Mouse (Mus musculus): ENCODE measurements around the gene Chd6. TPM values are rescaled to one million over a fixed set of nuclear protein-coding genes. Genes with fewer than 3 reads are reported as not detected.
A peak's percentile ranks its signal among the peaks of the same experiment; 100 is the strongest.

The Chd6 gene
- total RNA-seq, 1 experiment from 2014 or later: 67.6 TPM

DNA sequence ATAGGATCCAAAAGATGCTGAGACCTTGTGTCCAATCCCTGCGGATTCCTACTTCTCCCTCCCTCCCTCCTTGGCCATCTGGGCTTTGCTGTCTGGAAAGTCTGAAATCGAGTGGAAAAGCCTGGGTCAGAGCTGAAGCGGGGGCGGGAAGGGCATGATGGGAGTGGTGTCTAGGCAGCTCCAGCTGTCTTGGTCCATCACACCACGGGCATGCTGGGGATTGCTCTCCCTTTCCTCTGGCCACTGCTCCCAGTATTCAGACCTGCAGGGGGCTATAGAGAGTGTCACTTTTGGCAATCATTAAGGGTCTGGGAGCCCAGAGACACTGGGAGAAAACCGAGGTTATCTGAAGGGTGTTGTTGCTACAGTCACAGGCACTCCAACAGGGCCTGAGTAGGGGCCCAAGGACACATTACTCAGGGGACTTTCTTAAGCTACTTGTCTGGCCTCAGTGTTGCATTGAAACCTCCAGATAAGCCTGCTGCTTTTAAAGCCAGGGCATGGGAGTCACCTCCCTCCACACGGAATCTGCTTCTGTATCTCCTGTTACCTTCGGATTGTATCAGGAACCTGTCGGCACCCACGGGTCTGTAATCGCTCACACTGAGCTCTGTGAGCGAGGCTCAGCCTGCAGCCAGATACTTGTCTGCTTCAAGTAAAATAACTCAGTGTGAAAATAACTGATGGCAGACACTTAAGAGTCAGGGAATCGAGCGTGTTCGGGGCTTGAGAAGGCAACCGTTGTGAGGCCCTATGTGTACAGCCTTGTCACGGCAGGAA, 167.8 kb downstream of the Chd6 start:
- no peak for ATAC-seq (replicated peaks; ENCODE audit: low read depth, poor library complexity, severe bottlenecking)

GRCm38 (mm10) chr2:160934451-160934850, 174.4 kb downstream of the Chd6 start:
- no peak for ATAC-seq (replicated peaks; ENCODE audit: low read depth, poor library complexity, severe bottlenecking)

DNA sequence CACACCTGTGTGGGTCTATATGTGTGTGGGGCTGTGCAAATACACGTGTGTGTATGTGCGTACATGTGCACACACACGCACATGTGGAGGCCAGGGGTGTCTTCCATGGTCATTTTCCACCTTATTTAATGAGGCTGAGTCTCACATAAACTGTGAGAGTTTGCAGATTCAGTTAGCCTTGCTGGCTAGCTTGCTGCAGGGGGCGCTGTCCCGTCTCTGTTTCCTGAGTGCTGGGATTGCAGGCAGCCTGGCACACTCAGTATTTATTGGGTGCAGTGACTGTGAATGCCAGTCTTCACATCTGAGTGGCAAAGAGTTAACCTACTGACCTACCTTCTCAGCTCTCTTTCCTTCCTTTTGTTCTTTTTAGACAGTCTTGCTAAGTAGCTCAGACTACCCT, 175.0 kb downstream of the Chd6 start:
- ATAC-seq (replicated peaks; ENCODE audit: low read depth, poor library complexity, severe bottlenecking): 0 out of 2 replicates have a peak, but pooled peaks have one; percentile 45

- ATAC-seq (replicated peaks; ENCODE audit: low read depth, poor library complexity, severe bottlenecking): no peak
Measured at GRCm38 (mm10) chr2:160932981-160933380, 175.9 kb downstream of the Chd6 start.

DNA sequence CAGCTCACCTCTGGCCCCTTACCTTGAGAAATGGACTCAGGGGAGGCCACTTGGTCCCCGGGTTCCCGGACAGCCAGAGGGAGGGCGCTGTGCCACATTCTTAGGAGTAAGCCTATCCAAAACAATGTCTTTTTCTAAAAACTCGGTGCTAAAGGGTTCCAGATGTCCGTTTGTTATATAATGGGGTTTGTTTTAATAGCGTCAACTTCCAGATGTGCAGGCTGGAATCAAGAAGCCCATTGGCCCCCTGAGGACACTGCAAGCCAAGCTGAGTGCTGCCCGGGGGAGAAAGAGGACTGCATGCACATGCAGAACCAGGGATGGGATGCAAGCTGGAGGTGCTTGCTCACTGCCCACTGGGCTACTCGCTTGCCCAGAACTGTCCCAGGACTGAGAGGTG, 176.6 kb downstream of the Chd6 start:
- ATAC-seq (replicated peaks; ENCODE audit: low read depth, poor library complexity, severe bottlenecking): no peak

DNA sequence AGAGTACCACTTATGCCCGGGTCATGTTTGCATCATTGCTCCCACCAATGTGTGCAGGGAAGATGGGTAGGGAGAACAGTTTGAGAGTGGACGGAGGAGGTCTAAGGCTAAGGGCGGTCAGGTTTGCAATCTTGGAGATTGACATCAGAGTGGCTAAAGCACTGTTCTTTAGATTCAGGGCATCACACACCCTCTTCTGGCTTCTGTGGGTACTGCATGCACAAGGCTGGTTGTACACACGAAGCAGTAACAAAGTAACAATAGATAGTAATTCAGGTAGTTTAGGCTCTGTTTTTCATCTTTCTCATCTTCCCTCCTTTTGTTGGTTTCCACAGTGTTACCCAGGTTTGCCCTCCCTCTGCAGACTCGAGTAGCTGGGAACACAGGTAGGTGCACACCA, 177.5 kb downstream of the Chd6 start:
- no peak for ATAC-seq (replicated peaks; ENCODE audit: low read depth, poor library complexity, severe bottlenecking)

DNA sequence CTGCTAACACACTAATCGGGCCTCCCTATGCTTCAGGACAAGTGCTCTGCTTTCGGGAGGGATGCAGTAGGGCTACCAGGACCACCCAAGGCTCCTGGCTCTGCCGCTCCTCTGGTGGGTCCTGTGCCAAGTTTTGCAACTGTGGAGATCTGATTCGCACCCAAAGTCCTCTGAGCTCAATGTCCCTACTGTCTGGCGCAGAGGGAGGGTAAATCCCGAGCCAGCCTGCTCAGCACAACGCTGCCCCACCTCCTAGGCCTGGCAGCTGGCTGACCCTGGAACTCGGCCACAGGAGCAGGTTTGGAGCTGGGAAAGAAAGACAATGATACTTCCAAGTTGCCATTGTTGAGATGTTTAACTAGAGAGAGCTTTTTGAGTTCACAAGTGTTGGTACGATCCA, 183.7 kb downstream of the Chd6 start:
- ATAC-seq (replicated peaks; ENCODE audit: low read depth, poor library complexity, severe bottlenecking): no peak

GRCm38 (mm10) chr2:160921285-160921684, 187.6 kb downstream of the Chd6 start:
- no peak for ATAC-seq (replicated peaks; ENCODE audit: low read depth, poor library complexity, severe bottlenecking)

GRCm38 (mm10) chr2:160918930-160919215, 190.0 kb downstream of the Chd6 start:
- ATAC-seq (replicated peaks; ENCODE audit: low read depth, poor library complexity, severe bottlenecking): no peak

- no peak for ATAC-seq (replicated peaks; ENCODE audit: low read depth, poor library complexity, severe bottlenecking)
Measured at GRCm38 (mm10) chr2:160918154-160918929, 190.5 kb downstream of the Chd6 start.

GRCm38 (mm10) chr2:160917313-160917712, 191.6 kb downstream of the Chd6 start:
- no peak for ATAC-seq (replicated peaks; ENCODE audit: low read depth, poor library complexity, severe bottlenecking)

GRCm38 (mm10) chr2:160916714-160917113, 192.2 kb downstream of the Chd6 start:
- ATAC-seq (replicated peaks; ENCODE audit: low read depth, poor library complexity, severe bottlenecking): no peak

- ATAC-seq (replicated peaks; ENCODE audit: low read depth, poor library complexity, severe bottlenecking): no peak
Measured at GRCm38 (mm10) chr2:160915821-160916610, 192.9 kb downstream of the Chd6 start.

DNA sequence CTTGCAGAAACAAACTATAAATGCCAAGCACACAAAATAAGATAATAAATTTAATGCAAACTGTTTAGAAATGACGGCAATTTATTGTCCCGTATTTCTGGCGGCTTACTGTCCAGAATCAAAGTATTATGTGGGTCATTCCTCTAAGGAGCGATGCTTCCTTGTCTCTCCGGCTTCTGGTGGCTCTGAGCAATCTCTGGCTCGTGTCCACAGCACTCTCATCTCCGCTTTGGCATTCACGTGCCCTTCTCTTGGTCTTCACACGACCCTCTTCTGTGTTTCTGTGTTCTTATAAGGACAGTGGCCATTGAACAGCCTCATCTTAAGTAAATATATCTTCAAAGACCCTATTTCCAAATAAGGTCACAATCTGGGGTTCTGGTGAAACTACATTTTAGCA, 194.2 kb downstream of the Chd6 start:
- ATAC-seq (replicated peaks; ENCODE audit: low read depth, poor library complexity, severe bottlenecking): no peak

DNA sequence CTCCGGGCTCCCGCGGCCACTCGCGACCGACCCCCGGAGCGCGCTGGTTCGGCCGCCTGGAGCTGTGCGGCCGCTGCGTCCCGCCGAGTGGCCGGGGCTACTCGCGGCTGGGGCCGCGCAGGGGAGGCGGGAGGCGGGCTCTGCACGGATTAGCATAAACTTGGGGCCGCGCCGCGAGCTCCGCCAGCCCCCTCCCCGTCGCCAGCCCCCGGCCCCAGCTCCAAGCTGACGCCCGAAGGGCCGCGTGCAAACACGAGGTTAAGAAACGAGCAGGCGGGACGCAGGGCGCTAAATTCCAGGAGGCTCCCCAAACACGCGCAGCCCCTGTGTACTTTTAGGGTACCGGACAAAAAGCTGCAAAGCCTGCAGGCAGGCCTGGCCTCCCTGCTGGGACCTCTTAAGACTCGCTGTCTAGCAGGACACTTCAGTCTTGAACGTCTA, 196.6 kb downstream of the Chd6 start, which contains the start of gene Emilin3:
Gene Emilin3 (minus strand): TSS at position 98 of the 441 bp plus-strand sequence.
- ATAC-seq (replicated peaks; ENCODE audit: low read depth, poor library complexity, severe bottlenecking): no peak

DNA sequence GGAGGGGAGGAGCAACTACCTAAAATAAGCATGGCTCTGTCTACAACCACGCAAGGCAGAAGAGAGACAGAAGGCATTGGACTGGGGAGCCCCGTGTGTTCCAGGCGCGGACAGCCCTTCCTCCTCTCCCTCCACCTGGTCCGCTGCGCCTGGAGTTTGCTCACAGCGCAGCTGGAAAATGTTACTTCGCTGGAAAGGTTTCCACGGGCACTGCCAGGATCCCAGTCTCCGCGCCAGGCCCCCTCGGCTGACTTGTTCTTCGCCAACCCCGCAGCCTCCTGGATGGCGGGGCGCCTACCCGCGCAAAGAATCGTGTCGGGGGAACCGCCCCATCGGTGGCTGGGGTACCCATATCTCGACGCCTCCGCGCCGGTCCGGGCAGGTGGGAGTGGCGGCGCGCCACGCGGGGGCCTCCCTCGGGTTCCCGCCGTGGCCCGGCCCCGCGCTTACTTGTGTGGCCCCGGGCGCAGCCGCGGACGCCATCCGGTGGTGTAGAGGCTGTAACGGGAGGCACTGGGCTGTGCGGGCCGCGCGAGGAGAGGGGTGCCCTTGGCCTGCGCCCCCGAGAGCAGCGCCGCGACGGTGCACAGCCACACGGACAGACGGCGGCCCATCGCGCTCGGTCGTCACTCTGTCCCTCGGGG, 197.2 kb downstream of the Chd6 start:
- ATAC-seq (replicated peaks; ENCODE audit: low read depth, poor library complexity, severe bottlenecking): no peak

- ATAC-seq (replicated peaks; ENCODE audit: low read depth, poor library complexity, severe bottlenecking): no peak
Measured at GRCm38 (mm10) chr2:160910633-160911032, 198.2 kb downstream of the Chd6 start.

DNA sequence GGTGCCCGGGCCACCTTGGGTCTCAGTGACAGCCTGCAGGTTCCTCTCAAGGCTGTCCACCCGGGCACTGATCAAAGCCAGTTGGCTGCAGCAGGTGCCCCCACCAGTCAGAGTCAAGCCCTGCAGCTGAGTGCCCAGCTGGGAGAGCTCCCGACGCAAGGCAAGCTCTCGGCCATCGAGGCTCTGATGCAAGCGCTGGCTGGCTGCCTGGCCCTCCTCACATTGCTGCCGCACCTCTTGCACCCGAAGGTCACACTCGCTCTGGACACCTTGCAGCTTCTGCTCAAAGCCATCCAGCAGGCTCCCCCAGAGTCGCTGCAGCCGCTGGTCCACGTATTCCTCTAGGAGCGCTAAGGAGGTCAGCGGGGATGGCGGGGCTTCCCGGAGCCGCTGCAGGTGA, 200.3 kb downstream of the Chd6 start:
- ATAC-seq (replicated peaks; ENCODE audit: low read depth, poor library complexity, severe bottlenecking): no peak

- no peak for ATAC-seq (replicated peaks; ENCODE audit: low read depth, poor library complexity, severe bottlenecking)
Measured at GRCm38 (mm10) chr2:160906101-160906500, 202.8 kb downstream of the Chd6 start.

DNA sequence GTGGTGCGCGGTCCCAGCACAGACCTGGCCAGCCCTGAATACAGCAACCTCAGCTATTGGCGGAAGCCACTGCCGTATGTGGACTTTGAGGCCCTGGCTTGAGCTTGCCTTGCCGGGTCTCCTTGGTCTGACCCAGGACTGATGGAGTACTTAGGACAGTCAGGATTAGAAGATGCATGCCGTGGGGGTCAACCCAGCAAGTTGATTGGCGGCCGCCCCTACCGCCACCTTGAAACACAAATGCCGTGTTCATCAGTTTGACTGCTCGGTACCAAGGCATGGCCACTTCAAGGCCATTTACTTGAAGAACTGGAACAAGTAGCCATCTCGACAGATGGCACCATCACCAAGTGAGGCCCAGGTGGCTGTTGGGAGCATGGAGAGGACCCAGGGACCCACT, 203.6 kb downstream of the Chd6 start:
- ATAC-seq (replicated peaks; ENCODE audit: low read depth, poor library complexity, severe bottlenecking): no peak

All from common myeloid progenitor, adult 5-6 weeks (primary cell).